Mouse (Mus musculus): Measurements from ENCODE around the gene Ndufb10. TPM values are rescaled to one million over a fixed set of nuclear protein-coding genes. Genes with fewer than 3 reads are reported as not detected.

The Ndufb10 gene
- polyA plus RNA-seq, 1 experiment from 2014 or later: 362 TPM

GRCm38 (mm10) chr17:24695326-24696010, 28.8 kb downstream of the Ndufb10 start:
- H3K27me3 ChIP-seq: no peaks in the 10 kb centered on the region
- POLR2A ChIA-PET: no interaction called here
- ATAC-seq (peak; percentile 17), DNase-seq (ENCODE audit: low read depth, low spot score) (no peak)
- in situ Hi-C loops (cut with MboI; ENCODE audit: low pct_unique_long_range_greater_than_20kb): no loop called here
- no peak for TF ChIP-seq CTCF (IDR thresholded peaks at IDR 0.05)
- CTCF ChIA-PET: no interaction called here

- POLR2A ChIA-PET: no interaction called here
- DNase-seq (ENCODE audit: low read depth, low spot score) (no peak), ATAC-seq (no peak)
- in situ Hi-C loops (cut with MboI; ENCODE audit: low pct_unique_long_range_greater_than_20kb): no loop called here
- TF ChIP-seq CTCF (IDR thresholded peaks at IDR 0.05): no peak
- CTCF ChIA-PET: no interaction called here
- no peaks in the 10 kb centered on the region for H3K27me3 ChIP-seq
Measured at GRCm38 (mm10) chr17:24692385-24692784, 31.9 kb downstream of the Ndufb10 start.

GRCm38 (mm10) chr17:24689251-24690081, 34.8 kb downstream of the Ndufb10 start, which contains the start of gene Syngr3:
Syngr3 (minus strand) TSS chr17:24689955.
- in situ Hi-C loops (cut with MboI; ENCODE audit: low pct_unique_long_range_greater_than_20kb): no loop called here
- TF ChIP-seq CTCF (IDR thresholded peaks at IDR 0.05): no peak
- ChIA-PET CTCF (interaction anchor here (1.0 to 1.2 kb wide), 2 partner anchors 20 to 35 kb away, joined by 3 to 5 read pairs; partner anchors contain the start of genes Ndufb10 and Zfp598), POLR2A (interaction anchor here (2.0 kb wide), 1 partner anchor 19 kb away, joined by 7 read pairs; no protein-coding TSS in a partner anchor)
- peak; percentile 20 for ATAC-seq
- no peaks in the 10 kb centered on the region for H3K27me3 ChIP-seq
- no peak for DNase-seq (ENCODE audit: low read depth, low spot score)

- no peaks in the 10 kb centered on the region for H3K27me3 ChIP-seq
- TF ChIP-seq CTCF (IDR thresholded peaks at IDR 0.05): no peak
Measured at GRCm38 (mm10) chr17:24687599-24687998, 36.7 kb downstream of the Ndufb10 start.

GRCm38 (mm10) chr17:24687146-24687595, 37.1 kb downstream of the Ndufb10 start:
- TF ChIP-seq CTCF (IDR thresholded peaks at IDR 0.05): no peak
- ATAC-seq (no peak), DNase-seq (ENCODE audit: low read depth, low spot score) (no peak)
- in situ Hi-C loops (cut with MboI; ENCODE audit: low pct_unique_long_range_greater_than_20kb): no loop called here
- ChIA-PET CTCF (interaction anchor here (0.8 kb wide), 1 partner anchor 13 kb away, joined by 4 read pairs; no protein-coding TSS in a partner anchor), POLR2A (no interaction called here)
- no peaks in the 10 kb centered on the region for H3K27me3 ChIP-seq

More at GRCm38 (mm10) chr17:24687599-24687998, 36.7 kb downstream of the Ndufb10 start:
- ATAC-seq: no peak
- DNase-seq (ENCODE audit: low read depth, low spot score): no peak
- ChIA-PET POLR2A (no interaction called here), CTCF (no interaction called here)
- in situ Hi-C loops (cut with MboI; ENCODE audit: low pct_unique_long_range_greater_than_20kb): no loop called here

- no peaks in the 10 kb centered on the region for H3K27me3 ChIP-seq
- in situ Hi-C loops (cut with MboI; ENCODE audit: low pct_unique_long_range_greater_than_20kb): no loop called here
- ChIA-PET CTCF (interaction anchor here (0.8 kb wide), 1 partner anchor 12 kb away, joined by 4 read pairs; no protein-coding TSS in a partner anchor), POLR2A (interaction anchor here (1.7 kb wide), 1 partner anchor 17 kb away, joined by 4 read pairs; the partner anchor contains the start of gene Zfp598)
- ATAC-seq: no peak
- TF ChIP-seq CTCF (IDR thresholded peaks at IDR 0.05): no peak
- DNase-seq (ENCODE audit: low read depth, low spot score): no peak
Measured at GRCm38 (mm10) chr17:24686514-24686913, 37.8 kb downstream of the Ndufb10 start.

- TF ChIP-seq CTCF (IDR thresholded peaks at IDR 0.05): no peak
- POLR2A ChIA-PET: no interaction called here
- CTCF ChIA-PET: interaction anchor here (0.6 kb wide), 1 partner anchor 9 kb away, joined by 3 read pairs; the partner anchor contains the start of gene Zfp598
- H3K27me3 ChIP-seq: no peaks in the 10 kb centered on the region
- DNase-seq (ENCODE audit: low read depth, low spot score) (no peak), ATAC-seq (no peak)
- in situ Hi-C loops (cut with MboI; ENCODE audit: low pct_unique_long_range_greater_than_20kb): no loop called here
Measured at GRCm38 (mm10) chr17:24677500-24678080, 46.7 kb downstream of the Ndufb10 start.

GRCm38 (mm10) chr17:24676877-24677276, 47.4 kb downstream of the Ndufb10 start:
- in situ Hi-C loops (cut with MboI; ENCODE audit: low pct_unique_long_range_greater_than_20kb): no loop called here
- ATAC-seq (no peak), DNase-seq (ENCODE audit: low read depth, low spot score) (no peak)
- CTCF ChIA-PET: interaction anchor here (1.1 to 1.2 kb wide), 2 partner anchors 10 to 26 kb away, joined by 3 to 4 read pairs; no protein-coding TSS in a partner anchor
- TF ChIP-seq CTCF (IDR thresholded peaks at IDR 0.05): no peak
- POLR2A ChIA-PET: no interaction called here
- H3K27me3 ChIP-seq: no peaks in the 10 kb centered on the region

- DNase-seq (ENCODE audit: low read depth, low spot score): no peak
- no peak for TF ChIP-seq CTCF (IDR thresholded peaks at IDR 0.05)
- in situ Hi-C loops (cut with MboI; ENCODE audit: low pct_unique_long_range_greater_than_20kb): no loop called here
- ATAC-seq: no peak
- CTCF ChIA-PET: interaction anchor here (1.1 to 1.2 kb wide), 2 partner anchors 9 to 25 kb away, joined by 3 to 4 read pairs; no protein-coding TSS in a partner anchor
- no peaks in the 10 kb centered on the region for H3K27me3 ChIP-seq
- POLR2A ChIA-PET: no interaction called here
Measured at GRCm38 (mm10) chr17:24676187-24676586, 48.1 kb downstream of the Ndufb10 start.

GRCm38 (mm10) chr17:24674277-24674676, 50.0 kb downstream of the Ndufb10 start:
- DNase-seq (ENCODE audit: low read depth, low spot score): no peak
- TF ChIP-seq CTCF (IDR thresholded peaks at IDR 0.05): no peak
- in situ Hi-C loops (cut with MboI; ENCODE audit: low pct_unique_long_range_greater_than_20kb): no loop called here
- no peak for ATAC-seq
- CTCF ChIA-PET: interaction anchor here (1.0 kb wide), 1 partner anchor 12 kb away, joined by 4 read pairs; no protein-coding TSS in a partner anchor
- H3K27me3 ChIP-seq: no peaks in the 10 kb centered on the region
- POLR2A ChIA-PET: no interaction called here
